Mouse (Mus musculus) forebrain, postnatal 0 days (tissue): Measurements from ENCODE around the gene Gm17657. TPM values are rescaled to one million over a fixed set of nuclear protein-coding genes. Genes with fewer than 3 reads are reported as not detected.
"Not testable (repeated sequence)": the region's sequence is repeated elsewhere in the genome, so short reads cannot be mapped to it uniquely, and the experiment has no call there.

Source experiments
- ATAC-seq: fragments of 200-750 bp; cut with Nextera tagmentation; 2 replicates; pipeline ENCODE4 v1.8.0; 2017; ENCODE audit warnings: mild to moderate bottlenecking, moderate library complexity
- DNase-seq: peaks from one replicate; pipeline ENCODE4 v3.0.0-alpha.2; 2015
- H3K27ac ChIP-seq: fragments of 300-500 bp; sonication (generic); 2 replicates; pipeline ENCODE4 v1.5.1; 2014; ENCODE audit warnings: low read depth, mild to moderate bottlenecking, antibody characterized with exemption, low read length, moderate library complexity, mixed read lengths
- H3K27me3 ChIP-seq: fragments of 300-500 bp; sonication (generic); 2 replicates; pipeline ENCODE4 v1.6.1; 2014; ENCODE audit warnings: mild to moderate bottlenecking, low read length, mixed read lengths; ENCODE audit not compliant: insufficient read depth
- H3K36me3 ChIP-seq: fragments of 300-500 bp; sonication (generic); 2 replicates; pipeline ENCODE4 v1.6.1; 2014; ENCODE audit warnings: mild to moderate bottlenecking, moderate library complexity; ENCODE audit not compliant: insufficient read depth
- H3K4me1 ChIP-seq: fragments of 300-500 bp; sonication (generic); 2 replicates; pipeline ENCODE4 v1.6.1; 2014; ENCODE audit warnings: antibody characterized with exemption; ENCODE audit not compliant: insufficient read depth
- H3K4me2 ChIP-seq: fragments of 300-500 bp; sonication (generic); 2 replicates; pipeline ENCODE4 v1.6.1; 2014; ENCODE audit warnings: low read depth, mild to moderate bottlenecking, moderate library complexity
- H3K4me3 ChIP-seq: fragments of 300-500 bp; sonication (generic); 2 replicates; pipeline ENCODE4 v1.5.1; 2014; ENCODE audit warnings: low read depth, low read length, mixed read lengths
- H3K9ac ChIP-seq: fragments of 300-500 bp; sonication (generic); 2 replicates; pipeline ENCODE4 v1.6.1; 2014; ENCODE audit warnings: mild to moderate bottlenecking
- H3K9me3 ChIP-seq: fragments of 300-500 bp; sonication (generic); 2 replicates; pipeline ENCODE4 v1.6.1; 2016; ENCODE audit warnings: low read length
- CTCF ChIP-seq: sonication (generic); IDR thresholded peaks from 2 replicates; pipeline ENCODE4 v1.5.1; 2016; ENCODE audit warnings: antibody characterized with exemption, control low read depth, low read depth
- WGBS: fragments of 180-500 bp; shearing (Covaris S2); extraction: QIAGEN DNeasy Blood & Tissue Kit; methylation state at CpG from one replicate; pipeline ENCODE4 v1.1.7; 2014; 5-methylcytosine and 5-hydroxymethylcytosine counted together
- polyA plus RNA-seq: library from polyadenylated mRNA; unstranded; fragments of >200 nt; fragmentation: Nextera tagmentation; extraction: Ambion mirVana; gene quantifications from 2 replicates; pipeline ENCODE4 v1.2.1, GENCODE M21; 2015
- total RNA-seq: library from RNA; depleted of rRNA; stranded (reverse); fragments of >200 nt; gene quantifications from 2 replicates; pipeline ENCODE4 v1.2.3, GENCODE M21; 2014

The Gm17657 gene
- total and polyA plus RNA-seq, 2 experiments from 2014 or later, result not detected

- H3K4me1 ChIP-seq, result no peaks in the 10 kb centered on the region
- no peak for ATAC-seq
- WGBS, result 82% methylated on average over 7 of the region's 7 CpGs
- no peak for TF ChIP-seq CTCF
- H3K4me2 ChIP-seq, result no peak overlapping the region
- no peak for DNase-seq
- no peaks in the 10 kb centered on the region for H3K9me3 ChIP-seq
- H3K36me3 ChIP-seq, result no peaks in the 10 kb centered on the region
- no peak overlapping the region for H3K4me3 ChIP-seq
- no peaks in the 10 kb centered on the region for H3K27me3 ChIP-seq
- H3K9ac ChIP-seq, result no peak overlapping the region
- no peak overlapping the region for H3K27ac ChIP-seq
Observed at GRCm38 (mm10) chr17:29502005-29502668, 47.3 kb downstream of the Gm17657 start.

DNA sequence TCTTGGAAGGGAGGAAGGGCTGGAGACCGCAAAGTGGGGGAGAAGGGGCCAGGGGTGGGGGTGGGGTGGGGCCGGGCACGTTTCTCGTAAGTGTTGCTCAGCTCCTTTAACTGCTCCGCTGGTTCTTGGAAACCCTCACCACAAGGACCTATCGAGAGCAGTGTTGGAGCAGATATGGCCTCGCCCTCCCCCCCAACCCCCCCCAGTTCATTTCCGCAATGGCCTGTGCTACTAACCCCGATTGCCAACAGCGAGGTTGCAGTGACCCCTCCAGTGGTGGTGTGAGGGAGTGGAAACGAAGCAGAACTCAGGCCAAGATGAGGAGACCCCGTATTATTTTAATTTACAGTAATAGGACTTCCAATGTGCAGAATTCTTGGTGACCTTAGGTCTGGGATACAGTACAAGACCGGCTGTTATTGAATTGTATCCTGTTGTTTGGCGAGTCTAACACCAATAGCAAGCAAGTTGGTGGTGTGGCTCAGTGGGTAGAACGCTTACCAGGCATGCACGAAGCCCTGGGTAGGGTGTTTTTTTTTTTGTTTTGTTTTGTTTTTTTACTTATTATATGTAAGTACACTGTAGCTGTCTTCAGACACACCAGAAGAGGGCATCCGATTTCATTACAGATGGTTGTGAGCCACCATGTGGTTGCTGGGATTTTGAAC, 48.5 kb downstream of the Gm17657 start:
- H3K4me1 ChIP-seq, result no peaks in the 10 kb centered on the region
- no peak for ATAC-seq
- 85% methylated on average over 17 of the region's 17 CpGs for WGBS

GRCm38 (mm10) chr17:29500243-29500740, 49.1 kb downstream of the Gm17657 start:
- no peak for DNase-seq
- Histone ChIP-seq H3K36me3 (no peaks in the 10 kb centered on the region), H3K9me3 (no peaks in the 10 kb centered on the region), H3K4me1 (no peaks in the 10 kb centered on the region), H3K27me3 (no peaks in the 10 kb centered on the region), H3K27ac (no peak overlapping the region), H3K4me2 (no peak overlapping the region), H3K9ac (no peak overlapping the region), H3K4me3 (no peak overlapping the region)
- no peak for TF ChIP-seq CTCF
- WGBS, result 81% methylated on average over 7 of the region's 7 CpGs
- ATAC-seq, result no peak

More for the DNA sequence above, 48.5 kb downstream of the Gm17657 start:
- Histone ChIP-seq H3K9ac (no peak overlapping the region), H3K4me2 (no peak overlapping the region), H3K27me3 (no peaks in the 10 kb centered on the region), H3K4me3 (no peak overlapping the region), H3K27ac (no peak overlapping the region), H3K9me3 (no peaks in the 10 kb centered on the region), H3K36me3 (no peaks in the 10 kb centered on the region)
- TF ChIP-seq CTCF, result no peak
- no peak for DNase-seq

DNA sequence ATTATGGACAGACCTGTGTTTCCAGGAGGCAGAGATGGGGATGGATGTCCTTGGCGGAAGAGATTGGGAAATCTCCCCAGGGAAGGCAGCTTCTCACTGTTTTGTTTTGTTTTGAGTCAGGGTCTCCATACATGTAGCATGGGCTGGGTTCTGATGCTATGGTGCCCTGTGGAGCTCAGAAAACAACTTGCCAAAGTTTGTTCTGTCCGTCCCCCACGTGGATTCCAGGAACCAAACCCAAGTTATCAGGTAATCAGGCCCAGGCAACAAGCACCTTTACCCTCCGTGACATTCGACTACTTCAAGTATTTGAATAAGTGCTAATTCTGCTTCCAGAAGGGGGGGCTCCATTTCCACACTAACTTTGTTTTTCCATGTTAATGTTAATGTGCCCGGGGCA, 49.9 kb downstream of the Gm17657 start:
- DNase-seq, result no peak
- no peak for ATAC-seq
- H3K4me1 ChIP-seq, result no peaks in the 10 kb centered on the region
- H3K9me3 ChIP-seq, result no peaks in the 10 kb centered on the region
- TF ChIP-seq CTCF, result no peak
- no peaks in the 10 kb centered on the region for H3K27me3 ChIP-seq
- no peak overlapping the region for H3K9ac ChIP-seq
- 79% methylated on average over 6 of the region's 6 CpGs for WGBS
- H3K36me3 ChIP-seq, result peaks cover 3% of the 10 kb centered on the region; the same call in 1 of the 2 replicates
- H3K4me2 ChIP-seq, result no peak overlapping the region
- no peak overlapping the region for H3K27ac ChIP-seq
- H3K4me3 ChIP-seq, result no peak overlapping the region

DNA sequence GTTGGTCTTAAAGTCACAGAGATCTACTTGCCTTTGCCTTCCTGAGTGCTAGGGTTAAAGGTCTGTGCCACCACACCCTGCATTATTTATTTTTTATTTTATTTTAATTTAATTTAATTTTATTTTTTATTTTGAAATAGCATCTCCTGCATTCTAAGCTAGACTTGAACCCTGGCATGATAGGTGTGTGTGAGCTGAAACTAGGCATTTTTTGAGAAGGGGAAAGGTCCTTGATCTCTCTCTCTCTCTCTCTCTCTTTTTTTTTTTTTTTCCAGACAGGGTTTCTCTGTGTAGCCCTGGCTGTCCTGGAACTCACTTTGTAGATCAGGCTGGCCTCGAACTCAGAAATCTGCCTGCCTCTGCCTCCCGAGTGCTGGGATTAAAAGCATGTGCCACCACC, 50.5 kb downstream of the Gm17657 start:
- DNase-seq, H3K4me2 ChIP-seq, H3K27ac ChIP-seq, H3K4me1 ChIP-seq, H3K4me3 ChIP-seq, H3K27me3 ChIP-seq, H3K36me3 ChIP-seq, H3K9me3 ChIP-seq, H3K9ac ChIP-seq, ATAC-seq: not testable (repeated sequence)
- 85% methylated on average over 2 of the region's 2 CpGs for WGBS

DNA sequence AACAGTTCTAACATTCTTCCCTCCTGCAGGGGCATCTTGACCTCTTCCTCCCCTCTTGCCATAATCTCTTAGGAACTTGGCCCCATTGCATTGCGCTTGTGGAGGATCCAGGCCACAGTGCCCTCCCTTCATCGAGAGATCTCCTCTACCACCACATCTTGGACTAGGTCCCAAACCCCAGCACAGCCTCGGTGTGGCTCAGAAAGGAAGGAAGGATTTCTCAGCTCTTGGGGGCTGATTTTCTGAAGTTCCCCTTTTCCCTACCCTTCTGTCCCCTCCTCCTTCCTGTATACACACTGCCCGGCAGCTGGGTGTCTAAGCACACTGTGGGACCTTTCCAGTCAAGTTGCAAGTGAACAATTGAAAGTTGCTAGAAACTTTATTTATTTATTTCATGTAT, 51.4 kb downstream of the Gm17657 start:
- DNase-seq (no peak), ATAC-seq (no peak)
- WGBS, result 54% methylated on average over 4 of the region's 4 CpGs
- H3K36me3 ChIP-seq, result peaks cover 5% of the 10 kb centered on the region; the same call in 1 of the 2 replicates
- H3K4me1 ChIP-seq, result no peaks in the 10 kb centered on the region
- no peak overlapping the region for H3K27ac ChIP-seq
- no peak for TF ChIP-seq CTCF
- H3K9ac ChIP-seq, result no peak overlapping the region
- H3K27me3 ChIP-seq, result no peaks in the 10 kb centered on the region
- no peak overlapping the region for H3K4me2 ChIP-seq
- H3K9me3 ChIP-seq, result no peaks in the 10 kb centered on the region
- no peak overlapping the region for H3K4me3 ChIP-seq

DNA sequence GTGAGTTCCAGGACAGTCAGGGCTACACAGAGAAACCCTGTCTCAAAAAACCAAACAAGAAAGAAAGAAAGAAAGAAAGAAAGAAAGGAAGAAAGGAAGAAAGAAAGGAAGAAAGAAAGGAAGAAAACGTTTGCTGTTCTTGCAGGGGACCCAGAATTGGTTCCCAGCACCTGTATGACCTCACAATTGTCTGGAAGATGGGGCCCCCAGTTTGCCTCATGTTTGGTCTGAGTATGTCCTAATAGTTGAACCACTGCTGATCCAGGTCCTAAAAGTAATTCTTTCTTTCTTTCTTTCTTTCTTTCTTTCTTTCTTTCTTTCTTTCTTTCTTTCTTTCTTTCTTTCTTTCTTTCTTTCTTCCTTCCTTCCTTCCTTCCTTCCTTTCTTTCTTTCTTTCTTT, 52.0 kb downstream of the Gm17657 start:
- not testable (repeated sequence) for DNase-seq, H3K9ac ChIP-seq, H3K36me3 ChIP-seq, H3K27me3 ChIP-seq, H3K4me3 ChIP-seq, H3K4me1 ChIP-seq, ATAC-seq, H3K27ac ChIP-seq, H3K9me3 ChIP-seq, H3K4me2 ChIP-seq
- 63% methylated on average over 1 of the region's 1 CpGs for WGBS
